Comparison of ENCODE assay signal across 10 mouse cellular contexts in the genomic region with DNA sequence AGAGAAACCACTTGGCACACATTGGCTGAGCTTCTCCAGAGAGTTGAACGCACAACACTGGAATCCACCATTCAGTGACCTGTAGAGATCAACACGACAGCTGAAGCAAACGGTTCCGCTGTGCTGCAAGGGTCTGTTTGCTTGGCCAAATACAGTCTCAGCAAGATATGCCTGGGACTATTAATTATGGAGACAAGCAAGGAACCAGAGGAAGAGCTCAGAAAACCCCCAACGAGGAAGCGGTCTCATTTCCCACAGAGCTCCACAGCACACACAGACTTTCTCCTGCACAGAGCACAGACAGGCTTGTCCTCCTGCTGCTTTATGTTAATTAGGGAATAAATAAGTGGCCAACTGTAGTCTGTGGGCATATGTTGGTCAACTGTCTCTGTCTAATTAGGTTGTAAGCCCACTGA.
DNase-seq lines count a peak whose midpoint lies in the region; ATAC-seq lines count a peak whose summit lies in the region.
"Had no signal": no experiment of that assay in that cellular context is flagged by ENCODE, and none has a peak within 500 bp of the region (broad histone marks: within the 10 kb centered on the region; RNA-seq: fewer than 3 reads in every experiment).

No protein-coding gene starts in this region.

- H3K27me3 ChIP-seq in midbrain, embryonic 10.5 days (ENCODE audit: low read depth, poor library complexity, severe bottlenecking): no peaks in the 10 kb centered on the region
- no peaks in the 10 kb centered on the region for H3K27me3 ChIP-seq in stomach, embryonic 16.5 days (ENCODE audit: control insufficient read depth, insufficient read depth, low read length)
- H3K27me3 ChIP-seq: embryonic facial prominence, embryonic 15.5 days had no signal

- no peaks in the 10 kb centered on the region for H3K9me3 ChIP-seq in midbrain, embryonic 10.5 days (replicated peaks)
- no peaks in the 10 kb centered on the region for H3K9me3 ChIP-seq in stomach, embryonic 16.5 days (replicated peaks; ENCODE audit: control insufficient read depth, low read length)
- H3K9me3 ChIP-seq: embryonic facial prominence, embryonic 15.5 days had no signal

- H3K36me3 ChIP-seq in midbrain, embryonic 10.5 days: no peaks in the 10 kb centered on the region
- no peaks in the 10 kb centered on the region for H3K36me3 ChIP-seq in stomach, embryonic 16.5 days (ENCODE audit: control insufficient read depth, insufficient read depth, low read length)
- H3K36me3 ChIP-seq: embryonic facial prominence, embryonic 15.5 days had no signal

- peaks cover 10% of the 10 kb centered on the region for H3K4me1 ChIP-seq in midbrain, embryonic 10.5 days
- H3K4me1 ChIP-seq in stomach, embryonic 16.5 days (ENCODE audit: control insufficient read depth, insufficient read depth, low read length): no peaks in the 10 kb centered on the region
- H3K4me1 ChIP-seq: embryonic facial prominence, embryonic 15.5 days had no signal

- 75% methylated on average over 6 of the region's 6 CpGs for WGBS in midbrain, embryonic 10.5 days
- WGBS in stomach, embryonic 16.5 days: 21% methylated on average over 6 of the region's 6 CpGs

- H3K4me2 ChIP-seq in stomach, embryonic 16.5 days (ENCODE audit: low read depth, low read length): no peak overlapping the region
- H3K4me2 ChIP-seq: embryonic facial prominence, embryonic 15.5 days had no signal

- H3K4me3 ChIP-seq in midbrain, embryonic 10.5 days: no peak overlapping the region
- H3K4me3 ChIP-seq in stomach, embryonic 16.5 days (replicated peaks; ENCODE audit: low read length): no peak overlapping the region
- H3K4me3 ChIP-seq: embryonic facial prominence, embryonic 15.5 days had no signal

- H3K27ac ChIP-seq in midbrain, embryonic 10.5 days (replicated peaks): peak overlapping the region; percentile 55; the same call in 1 of the 2 replicates
- no peak overlapping the region for H3K27ac ChIP-seq in stomach, embryonic 16.5 days (ENCODE audit: low read length)
- H3K27ac ChIP-seq: embryonic facial prominence, embryonic 15.5 days; liver, embryonic 14.5 days had no signal

- H3K9ac ChIP-seq in stomach, embryonic 16.5 days (ENCODE audit: low read length): no peak overlapping the region
- H3K9ac ChIP-seq: embryonic facial prominence, embryonic 15.5 days; liver, embryonic 14.5 days had no signal

- ATAC-seq in stomach, embryonic 16.5 days (ENCODE audit: insufficient read depth, low FRiP score): peak; percentile 33; the same call in 1 of the 2 replicates
- no peak for ATAC-seq in inflammation-experienced regulatory T-cells, adult 6 months

- peak; percentile 48 to 68 for DNase-seq in cerebellum, postnatal 14 days
- no peak for DNase-seq in cerebellum, adult 9-11 months
- DNase-seq in right cerebral cortex, postnatal 10 days (ENCODE audit: low spot score in 2 of 2): peak; percentile 18 to 25
- DNase-seq in right cerebral cortex, postnatal 25 days: no peak
- DNase-seq in midbrain, embryonic 10.5 days (ENCODE audit: low spot score): no peak
- no peak for DNase-seq in ovary, postnatal 14 days (ENCODE audit: low spot score)

Comparison
In these comparisons a context has a peak if more than half of its experiments do, and no peak if none do; other contexts are left out.
1. DNase-seq: peak in cerebellum, postnatal 14 days (2 of 2) and right cerebral cortex, postnatal 10 days (2 of 2); none in cerebellum, adult 9-11 months (single experiment), right cerebral cortex, postnatal 25 days (single experiment), midbrain, embryonic 10.5 days (single experiment) and ovary, postnatal 14 days (single experiment).